Mouse (Mus musculus): ENCODE measurements around the gene Pdap1. TPM values are rescaled to one million over a fixed set of nuclear protein-coding genes. Genes with fewer than 3 reads are reported as not detected.

The Pdap1 gene
- polyA plus RNA-seq, 1 experiment, result 136 TPM

DNA sequence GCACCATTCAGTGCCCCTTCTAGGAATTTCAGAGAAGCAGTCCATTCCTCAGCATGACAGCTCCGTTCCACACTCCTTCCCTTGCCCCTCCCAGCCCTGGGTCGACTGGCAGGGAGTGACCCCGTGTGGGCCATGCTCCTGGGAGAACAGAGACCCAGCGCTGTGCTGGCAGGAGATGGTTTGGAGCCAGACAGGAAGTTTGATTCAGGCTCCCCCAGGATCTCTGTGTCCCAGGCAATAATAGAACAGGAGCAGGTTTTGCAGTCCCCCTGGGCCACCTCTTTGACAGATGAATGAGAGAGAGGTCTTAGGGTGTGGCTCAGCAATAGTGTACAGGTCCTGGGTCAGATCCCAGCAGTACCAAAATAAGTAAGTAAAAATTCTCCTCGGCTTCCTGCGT is 22.0 kb downstream of the Pdap1 start:
- Histone ChIP-seq H3K27me3 (ENCODE audit: control insufficient read depth, insufficient read depth, insufficient read length) (no peaks in the 10 kb centered on the region), H3K4me3 (ENCODE audit: insufficient read depth, poor library complexity, severe bottlenecking) (no peak overlapping the region), H3ac (ENCODE audit: control insufficient read depth, insufficient read length, low read depth) (no peak overlapping the region), H3K79me3 (ENCODE audit: low read depth) (peaks cover 66% of the 10 kb centered on the region), H3K79me2 (ENCODE audit: control insufficient read depth, insufficient read depth) (peaks cover 88% of the 10 kb centered on the region), H3K36me3 (ENCODE audit: control insufficient read depth, insufficient read depth) (peaks cover 47% of the 10 kb centered on the region)
- TF ChIP-seq USF1 (IDR thresholded peaks at IDR 0.05; ENCODE audit: low read depth) (no peak), MYOD1 (IDR thresholded peaks at IDR 0.05; ENCODE audit: control insufficient read depth, insufficient read length, low read depth) (no peak), MAX (IDR thresholded peaks at IDR 0.05) (no peak), CEBPB (IDR thresholded peaks at IDR 0.05; ENCODE audit: low read depth) (no peak), MYOG (IDR thresholded peaks at IDR 0.05; ENCODE audit: control insufficient read depth, extremely low read depth, insufficient read length) (no peak), CTCF (IDR thresholded peaks at IDR 0.05; ENCODE audit: control insufficient read depth, insufficient read depth, insufficient read length) (no peak), FOSL1 (IDR thresholded peaks at IDR 0.05; ENCODE audit: insufficient read depth, low read length, poor library complexity, severe bottlenecking) (no peak)

DNA sequence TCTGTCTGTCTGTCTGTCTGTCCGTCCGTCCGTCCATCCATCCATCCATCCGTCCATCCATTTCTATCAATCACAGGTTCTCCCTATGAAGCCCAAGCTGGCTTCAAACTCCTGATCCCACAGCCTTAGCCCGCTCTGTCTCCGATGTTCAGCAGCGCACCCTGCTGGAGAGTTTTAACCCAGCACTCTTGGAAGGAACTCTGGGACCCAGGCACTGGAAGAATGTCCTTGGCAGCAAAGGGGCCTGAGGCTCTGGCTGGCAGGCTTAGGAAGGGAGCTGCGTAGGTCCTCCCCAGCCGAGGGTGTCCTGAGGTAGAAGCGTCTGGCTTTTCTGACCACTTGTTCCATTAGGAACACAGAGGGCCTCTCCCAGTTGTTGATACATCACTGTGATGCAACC is 23.1 kb downstream of the Pdap1 start:
- H3ac ChIP-seq (ENCODE audit: control insufficient read depth, insufficient read length, low read depth), result no peak overlapping the region
- peaks cover 66% of the 10 kb centered on the region for H3K79me3 ChIP-seq (ENCODE audit: low read depth)
- H3K4me3 ChIP-seq (ENCODE audit: insufficient read depth, poor library complexity, severe bottlenecking), result no peak overlapping the region
- H3K27me3 ChIP-seq (ENCODE audit: control insufficient read depth, insufficient read depth, insufficient read length), result no peaks in the 10 kb centered on the region
- TF ChIP-seq USF1 (IDR thresholded peaks at IDR 0.05; ENCODE audit: low read depth), result no peak
- peak; percentile 27 for TF ChIP-seq CTCF (IDR thresholded peaks at IDR 0.05; ENCODE audit: control insufficient read depth, insufficient read depth, insufficient read length)
- H3K36me3 ChIP-seq (ENCODE audit: control insufficient read depth, insufficient read depth), result peaks cover 37% of the 10 kb centered on the region
- peaks cover 80% of the 10 kb centered on the region for H3K79me2 ChIP-seq (ENCODE audit: control insufficient read depth, insufficient read depth)

DNA sequence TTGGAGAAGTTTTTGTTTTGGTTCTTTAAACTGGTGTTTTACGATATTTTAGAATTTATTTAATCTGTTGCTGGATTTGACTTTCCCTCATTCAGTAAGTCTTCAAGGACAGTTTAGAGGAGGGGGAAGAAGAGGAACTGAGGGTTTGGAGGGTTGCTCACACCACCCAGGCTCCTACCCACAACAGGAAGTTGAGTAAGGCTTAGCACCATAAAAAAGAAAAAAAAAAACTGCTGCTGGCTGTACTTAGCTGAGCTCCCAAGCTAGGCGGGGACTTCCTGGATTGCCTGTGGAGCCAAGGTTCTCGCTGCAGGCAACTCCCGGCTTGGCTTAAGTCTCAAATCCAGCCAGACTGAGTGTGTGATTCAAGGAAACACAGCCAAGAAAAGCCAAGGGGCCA is 23.7 kb downstream of the Pdap1 start:
- peaks cover 74% of the 10 kb centered on the region for H3K79me2 ChIP-seq (ENCODE audit: control insufficient read depth, insufficient read depth)
- H3ac ChIP-seq (ENCODE audit: control insufficient read depth, insufficient read length, low read depth), result no peak overlapping the region
- no peaks in the 10 kb centered on the region for H3K27me3 ChIP-seq (ENCODE audit: control insufficient read depth, insufficient read depth, insufficient read length)
- peaks cover 61% of the 10 kb centered on the region for H3K79me3 ChIP-seq (ENCODE audit: low read depth)
- H3K4me3 ChIP-seq (ENCODE audit: insufficient read depth, poor library complexity, severe bottlenecking), result no peak overlapping the region
- peak; percentile 48 for TF ChIP-seq CEBPB (IDR thresholded peaks at IDR 0.05; ENCODE audit: low read depth)
- TF ChIP-seq MAX (IDR thresholded peaks at IDR 0.05), result no peak
- no peak for TF ChIP-seq FOSL1 (IDR thresholded peaks at IDR 0.05; ENCODE audit: insufficient read depth, low read length, poor library complexity, severe bottlenecking)
- no peak for TF ChIP-seq MYOG (IDR thresholded peaks at IDR 0.05; ENCODE audit: control insufficient read depth, extremely low read depth, insufficient read length)
- peaks cover 32% of the 10 kb centered on the region for H3K36me3 ChIP-seq (ENCODE audit: control insufficient read depth, insufficient read depth)

DNA sequence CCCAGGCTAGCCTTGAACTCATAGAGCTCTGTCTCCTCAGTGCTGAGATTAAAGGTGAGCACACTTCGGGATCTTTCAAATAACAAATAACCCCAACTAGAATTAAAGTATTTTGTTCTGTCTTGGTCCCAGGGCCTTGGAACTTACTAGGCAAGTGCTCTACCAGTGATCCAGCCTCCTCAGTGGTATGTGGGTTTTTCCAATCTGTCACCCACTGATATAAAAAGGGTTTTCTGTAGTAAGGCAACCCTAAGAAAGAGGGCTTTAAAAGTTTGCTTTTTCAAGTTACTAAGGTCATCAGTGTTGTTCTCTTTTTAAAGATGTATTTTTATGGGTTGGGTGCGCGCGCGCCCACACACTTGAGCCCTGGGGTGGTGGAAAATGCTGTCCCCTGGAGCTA is 24.3 kb downstream of the Pdap1 start:
- peak overlapping the region; percentile 63 for H3K4me3 ChIP-seq (ENCODE audit: insufficient read depth, poor library complexity, severe bottlenecking)
- peaks cover 57% of the 10 kb centered on the region for H3K79me3 ChIP-seq (ENCODE audit: low read depth)
- no peak for TF ChIP-seq CTCF (IDR thresholded peaks at IDR 0.05; ENCODE audit: control insufficient read depth, insufficient read depth, insufficient read length)
- TF ChIP-seq USF1 (IDR thresholded peaks at IDR 0.05; ENCODE audit: low read depth), result no peak
- no peak for TF ChIP-seq MYOG (IDR thresholded peaks at IDR 0.05; ENCODE audit: control insufficient read depth, extremely low read depth, insufficient read length)
- TF ChIP-seq CEBPB (IDR thresholded peaks at IDR 0.05; ENCODE audit: low read depth), result no peak
- no peak for TF ChIP-seq MAX (IDR thresholded peaks at IDR 0.05)
- no peak for TF ChIP-seq MYOD1 (IDR thresholded peaks at IDR 0.05; ENCODE audit: control insufficient read depth, insufficient read length, low read depth)
- no peak for TF ChIP-seq FOSL1 (IDR thresholded peaks at IDR 0.05; ENCODE audit: insufficient read depth, low read length, poor library complexity, severe bottlenecking)
- peaks cover 30% of the 10 kb centered on the region for H3K36me3 ChIP-seq (ENCODE audit: control insufficient read depth, insufficient read depth)
- H3ac ChIP-seq (ENCODE audit: control insufficient read depth, insufficient read length, low read depth), result no peak overlapping the region
- no peaks in the 10 kb centered on the region for H3K27me3 ChIP-seq (ENCODE audit: control insufficient read depth, insufficient read depth, insufficient read length)
- peaks cover 68% of the 10 kb centered on the region for H3K79me2 ChIP-seq (ENCODE audit: control insufficient read depth, insufficient read depth)

DNA sequence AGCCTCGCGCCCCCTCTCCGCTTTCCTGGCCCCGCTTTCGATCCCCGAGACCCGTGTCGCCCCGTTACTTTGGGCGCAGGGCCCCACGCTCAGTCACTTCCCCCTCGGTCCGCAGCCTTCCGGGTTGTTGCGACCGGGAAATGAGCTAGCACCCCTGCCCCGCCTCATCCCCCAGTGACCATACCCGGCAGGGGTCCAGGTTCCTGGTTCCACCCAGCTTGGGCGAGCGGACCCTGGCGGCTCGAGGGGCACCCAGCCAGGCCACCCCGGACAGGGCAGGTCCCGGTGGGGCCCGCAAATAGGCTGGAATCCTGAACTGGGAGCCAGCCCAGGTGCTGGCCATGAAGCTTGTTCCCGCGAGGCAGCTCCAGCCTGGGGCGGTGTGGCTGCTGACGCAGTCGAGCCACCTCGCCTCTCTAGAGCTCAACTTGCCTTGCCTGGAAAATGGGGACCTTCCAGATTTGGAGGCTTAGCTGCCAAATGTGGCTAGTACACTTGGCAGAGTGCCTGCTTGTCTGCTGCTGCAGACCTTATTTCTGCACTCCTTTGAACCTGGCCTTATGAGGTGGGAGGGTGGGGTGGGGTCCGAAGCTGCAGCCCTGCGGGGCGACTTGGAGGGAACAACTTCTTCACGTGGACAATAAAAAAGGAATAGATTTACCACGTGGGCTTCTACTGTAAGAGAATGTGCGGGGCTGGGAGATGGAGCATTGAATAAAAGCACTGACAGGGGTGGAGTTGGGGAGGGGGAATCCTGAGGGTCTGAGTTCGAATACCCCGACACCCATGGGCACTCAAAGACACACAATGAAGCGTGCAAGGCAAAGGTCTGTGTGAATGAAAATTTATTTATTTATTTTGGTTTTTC is 25.2 kb downstream of the Pdap1 start:
- Histone ChIP-seq H3K27me3 (ENCODE audit: control insufficient read depth, insufficient read depth, insufficient read length) (no peaks in the 10 kb centered on the region), H3K4me3 (ENCODE audit: insufficient read depth, poor library complexity, severe bottlenecking) (peak overlapping the region; percentile 63), H3K79me3 (ENCODE audit: low read depth) (peaks cover 48% of the 10 kb centered on the region), H3ac (ENCODE audit: control insufficient read depth, insufficient read length, low read depth) (peak overlapping the region; percentile 92), H3K36me3 (ENCODE audit: control insufficient read depth, insufficient read depth) (peaks cover 28% of the 10 kb centered on the region), H3K79me2 (ENCODE audit: control insufficient read depth, insufficient read depth) (peaks cover 59% of the 10 kb centered on the region)
- TF ChIP-seq CEBPB (IDR thresholded peaks at IDR 0.05; ENCODE audit: low read depth), result no peak
- TF ChIP-seq USF1 (IDR thresholded peaks at IDR 0.05; ENCODE audit: low read depth), result no peak
- TF ChIP-seq CTCF (IDR thresholded peaks at IDR 0.05; ENCODE audit: control insufficient read depth, insufficient read depth, insufficient read length), result no peak
- no peak for TF ChIP-seq MYOG (IDR thresholded peaks at IDR 0.05; ENCODE audit: control insufficient read depth, extremely low read depth, insufficient read length)
- no peak for TF ChIP-seq MYOD1 (IDR thresholded peaks at IDR 0.05; ENCODE audit: control insufficient read depth, insufficient read length, low read depth)
- TF ChIP-seq MAX (IDR thresholded peaks at IDR 0.05), result no peak
- no peak for TF ChIP-seq FOSL1 (IDR thresholded peaks at IDR 0.05; ENCODE audit: insufficient read depth, low read length, poor library complexity, severe bottlenecking)
